Mouse (Mus musculus) hindbrain, embryonic 16.5 days (tissue): Measurements from ENCODE around the gene Dock9. TPM values are rescaled to one million over a fixed set of nuclear protein-coding genes. Genes with fewer than 3 reads are reported as not detected.

ENCODE experiments used
- ATAC-seq: fragments of 200-750 bp; cut with Nextera tagmentation; 2 replicates; pipeline ENCODE4 v1.8.0; 2017; ENCODE audit warnings: moderate TSS enrichment, moderate library complexity
- H3K27ac ChIP-seq: fragments of 300-500 bp; sonication (generic); 2 replicates; pipeline ENCODE4 v1.5.1; 2014; ENCODE audit warnings: low read depth, mild to moderate bottlenecking, control low read depth, low read length, moderate library complexity
- H3K27me3 ChIP-seq: fragments of 300-500 bp; sonication (generic); replicated peaks from 2 replicates; pipeline ENCODE4 v1.6.1; 2014; ENCODE audit warnings: low read length; ENCODE audit not compliant: control insufficient read depth, insufficient read depth
- H3K36me3 ChIP-seq: fragments of 300-500 bp; sonication (generic); 2 replicates; pipeline ENCODE4 v1.6.1; 2014; ENCODE audit warnings: mild to moderate bottlenecking, low read length, moderate library complexity, mixed read lengths; ENCODE audit not compliant: control insufficient read depth, insufficient read depth
- H3K4me1 ChIP-seq: fragments of 300-500 bp; sonication (generic); 2 replicates; pipeline ENCODE4 v1.6.1; 2014; ENCODE audit warnings: low read depth, low read length; ENCODE audit not compliant: control insufficient read depth, insufficient read depth
- H3K4me2 ChIP-seq: fragments of 300-500 bp; sonication (generic); 2 replicates; pipeline ENCODE4 v1.6.1; 2014; ENCODE audit warnings: mild to moderate bottlenecking, low read length, control low read depth, moderate library complexity
- H3K4me3 ChIP-seq: fragments of 300-500 bp; sonication (generic); 2 replicates; pipeline ENCODE4 v1.5.1; 2014; ENCODE audit warnings: mild to moderate bottlenecking, low read length, control low read depth, moderate library complexity
- H3K9ac ChIP-seq: fragments of 300-500 bp; sonication (generic); 2 replicates; pipeline ENCODE4 v1.6.1; 2014; ENCODE audit warnings: low read depth, mild to moderate bottlenecking, control low read depth, low read length, moderate library complexity
- H3K9me3 ChIP-seq: fragments of 300-500 bp; sonication (generic); 2 replicates; pipeline ENCODE4 v1.6.1; 2014; ENCODE audit warnings: mild to moderate bottlenecking, low read length, moderate library complexity; ENCODE audit not compliant: control insufficient read depth
- WGBS: fragments of 180-500 bp; shearing (Covaris S2); extraction: QIAGEN DNeasy Blood & Tissue Kit; methylation state at CpG from one replicate; pipeline ENCODE4 v1.1.7; 2014; 5-methylcytosine and 5-hydroxymethylcytosine counted together
- polyA plus RNA-seq: library from polyadenylated mRNA; unstranded; fragments of >200 nt; fragmentation: Nextera tagmentation; extraction: Ambion mirVana; gene quantifications from 2 replicates; pipeline ENCODE4 v1.2.1, GENCODE M21; 2015

The Dock9 gene
- 13.4 and 14.9 TPM in 2 replicates for polyA plus RNA-seq

DNA sequence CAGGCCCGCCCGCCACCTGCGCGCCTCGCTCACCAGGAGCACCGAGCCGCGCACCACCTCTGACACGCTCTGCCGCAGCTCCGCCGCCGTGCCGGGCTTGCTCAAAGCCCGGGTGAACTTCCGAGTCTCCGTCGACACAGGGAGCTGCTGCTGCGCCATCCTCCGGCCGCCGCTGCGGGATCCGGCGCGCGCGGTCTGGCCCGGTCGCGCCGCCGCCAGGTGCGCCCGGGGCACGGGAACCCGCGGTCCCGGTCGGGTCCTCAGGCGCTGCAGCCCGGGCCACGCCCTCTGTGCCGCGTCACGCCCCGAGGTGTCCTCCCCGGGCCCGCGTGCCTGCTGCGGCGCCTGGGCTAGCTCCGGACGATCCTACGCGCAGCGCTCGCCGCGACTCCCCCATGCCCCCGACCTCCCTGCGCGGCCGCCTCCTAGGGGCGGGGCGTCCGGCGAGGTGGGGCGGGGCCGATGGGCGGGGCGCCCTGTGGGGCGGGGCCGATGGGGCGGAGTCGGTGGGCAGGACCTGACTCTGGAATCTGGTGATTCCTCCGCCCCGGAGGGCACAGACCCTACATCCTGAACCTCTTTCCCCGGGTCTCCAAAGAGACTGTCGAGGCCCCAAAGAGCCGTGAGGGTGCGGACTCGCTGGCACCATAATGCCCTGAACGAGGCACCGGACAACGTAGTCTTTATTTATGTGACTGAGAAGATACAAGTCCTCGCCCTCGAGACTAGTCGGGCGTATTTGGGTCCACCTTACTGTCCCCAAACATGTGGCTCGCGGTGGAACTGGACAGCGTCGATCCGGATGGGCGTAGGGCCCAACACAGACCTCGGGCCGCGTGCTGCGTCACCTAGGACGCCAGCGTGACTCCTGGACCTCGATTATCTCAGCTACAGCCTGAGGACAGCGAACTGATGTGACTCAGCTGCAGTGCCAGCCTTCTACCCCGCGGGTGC, at the start of gene Dock9:
Gene Dock9 (minus strand): TSS at position 381 of the 954 bp plus-strand sequence.
- under 1% methylated on average over 79 of the region's 106 CpGs for WGBS
- Histone ChIP-seq H3K4me2 (peak within 1 kb of the TSS; percentile 63), H3K36me3 (no peaks in the 10 kb centered on the region), H3K9ac (peak within 1 kb of the TSS; percentile 78), H3K27me3 (peaks cover 6% of the 10 kb centered on the region), H3K4me3 (peak within 1 kb of the TSS; percentile 85), H3K9me3 (no peaks in the 10 kb centered on the region), H3K4me1 (peaks cover 10% of the 10 kb centered on the region), H3K27ac (peak within 1 kb of the TSS; percentile 80)
- peak; percentile 83 for ATAC-seq

DNA sequence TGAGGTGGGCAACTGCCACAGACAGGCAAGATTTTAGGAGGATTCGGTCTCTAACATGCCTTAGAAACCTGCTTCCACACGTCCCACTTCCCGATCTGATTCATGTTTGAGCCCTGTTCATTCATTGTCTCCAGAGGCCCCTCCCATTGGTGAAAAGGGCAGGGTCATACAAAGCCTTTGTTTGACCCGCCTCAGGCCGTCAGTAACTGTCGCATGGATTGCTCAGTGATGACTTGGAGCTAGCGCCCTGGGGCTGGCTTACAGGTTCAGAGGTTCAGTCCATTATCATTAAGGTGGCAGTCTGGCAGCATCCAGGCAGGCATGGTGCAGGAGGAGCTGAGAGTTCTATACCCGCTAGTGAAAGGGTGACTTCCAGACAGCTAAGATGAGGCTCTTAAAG, 46.8 kb upstream of the Dock9 start:
- H3K4me3 ChIP-seq = no peak overlapping the region
- H3K27ac ChIP-seq = no peak overlapping the region
- no peak for ATAC-seq
- H3K4me2 ChIP-seq = no peak overlapping the region
- no peak overlapping the region for H3K9ac ChIP-seq
- no peaks in the 10 kb centered on the region for H3K4me1 ChIP-seq
- no peaks in the 10 kb centered on the region for H3K9me3 ChIP-seq
- 40% methylated on average over 8 of the region's 8 CpGs for WGBS
- H3K27me3 ChIP-seq = no peaks in the 10 kb centered on the region
- H3K36me3 ChIP-seq = no peaks in the 10 kb centered on the region

- no peak overlapping the region for H3K4me3 ChIP-seq
- H3K9ac ChIP-seq = no peak overlapping the region
- no peak overlapping the region for H3K4me2 ChIP-seq
- peaks cover 7% of the 10 kb centered on the region for H3K9me3 ChIP-seq
- no peaks in the 10 kb centered on the region for H3K36me3 ChIP-seq
- no peak overlapping the region for H3K27ac ChIP-seq
- H3K27me3 ChIP-seq = no peaks in the 10 kb centered on the region
- 90% methylated on average over 8 of the region's 8 CpGs for WGBS
- no peaks in the 10 kb centered on the region for H3K4me1 ChIP-seq
- no peak for ATAC-seq
These were observed 42.6 kb upstream of the Dock9 start for GRCm38 (mm10) chr14:121840217-121840616.

- Histone ChIP-seq H3K27me3 (no peaks in the 10 kb centered on the region), H3K9ac (no peak overlapping the region), H3K36me3 (no peaks in the 10 kb centered on the region), H3K4me1 (no peaks in the 10 kb centered on the region), H3K9me3 (peaks cover 7% of the 10 kb centered on the region), H3K4me3 (no peak overlapping the region), H3K27ac (no peak overlapping the region), H3K4me2 (no peak overlapping the region)
- no peak for ATAC-seq
- 94% methylated on average over 4 of the region's 4 CpGs for WGBS
These were observed 40.5 kb upstream of the Dock9 start for GRCm38 (mm10) chr14:121838161-121838560.

DNA sequence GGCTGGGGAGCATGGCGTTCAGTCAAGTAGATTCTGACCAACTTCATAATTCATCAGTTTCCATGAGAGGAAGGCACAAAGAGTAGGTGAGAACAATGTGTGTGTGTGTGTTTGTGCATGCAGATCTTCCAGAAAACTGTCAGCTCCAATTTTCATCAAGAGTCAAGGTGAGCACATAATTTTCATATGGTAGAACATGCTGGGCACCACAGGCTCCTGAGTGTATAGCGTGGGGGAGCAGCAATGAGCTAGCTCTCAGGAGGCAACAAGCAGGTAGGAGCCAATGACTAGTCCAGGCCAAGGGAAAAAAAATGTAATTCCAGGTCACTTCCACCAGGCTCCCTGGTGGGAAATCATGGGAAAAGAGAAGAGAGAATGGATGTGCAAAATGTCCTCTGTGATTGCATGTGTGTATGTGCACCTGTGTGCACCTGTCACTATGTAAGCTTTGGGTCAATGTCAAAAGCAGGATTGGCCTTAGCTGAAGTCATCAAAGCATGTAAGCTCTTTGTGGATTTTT, 35.4 kb upstream of the Dock9 start:
- WGBS = 85% methylated on average over 2 of the region's 2 CpGs

DNA sequence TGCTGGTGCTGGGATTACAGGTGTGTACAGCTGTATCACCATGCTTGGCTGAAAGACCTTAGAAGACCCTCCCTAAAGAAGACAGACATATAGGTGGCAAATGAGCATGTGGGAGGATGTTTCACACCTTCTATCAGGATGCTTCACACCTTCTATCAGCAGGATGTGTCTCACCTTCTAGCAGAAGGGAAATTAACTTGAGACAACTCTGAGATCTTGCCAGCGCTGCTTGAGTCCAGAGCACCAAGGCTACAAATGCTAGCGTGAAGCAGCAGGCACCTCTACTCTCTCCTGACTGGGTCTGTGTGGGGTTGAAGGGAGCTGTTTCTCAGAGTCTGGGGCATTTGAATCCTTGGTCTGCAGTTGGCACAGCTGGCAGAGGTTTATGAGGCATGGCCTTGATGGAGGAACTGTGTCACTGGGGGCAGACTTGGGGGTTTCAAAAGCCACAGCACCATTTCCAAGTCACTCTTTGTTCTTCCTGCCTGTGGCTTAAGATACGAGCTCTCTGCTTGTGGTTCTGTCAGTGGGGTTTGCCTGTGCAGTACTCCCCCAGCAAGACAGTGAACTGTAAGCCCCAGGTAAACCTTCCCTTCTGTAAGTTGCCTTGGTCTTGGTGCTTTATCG, 32.3 kb upstream of the Dock9 start:
- no peak overlapping the region for H3K9ac ChIP-seq
- H3K36me3 ChIP-seq = no peaks in the 10 kb centered on the region
- ATAC-seq = no peak
- H3K27me3 ChIP-seq = no peaks in the 10 kb centered on the region
- no peak overlapping the region for H3K4me3 ChIP-seq
- H3K4me2 ChIP-seq = no peak overlapping the region
- no peaks in the 10 kb centered on the region for H3K4me1 ChIP-seq
- peaks cover 2% of the 10 kb centered on the region for H3K9me3 ChIP-seq
- no peak overlapping the region for H3K27ac ChIP-seq
- WGBS = 94% methylated on average over 4 of the region's 4 CpGs

More for the DNA sequence above, 35.4 kb upstream of the Dock9 start:
- Histone ChIP-seq H3K27me3 (no peaks in the 10 kb centered on the region), H3K4me1 (no peaks in the 10 kb centered on the region), H3K9ac (no peak overlapping the region), H3K27ac (no peak overlapping the region), H3K4me3 (no peak overlapping the region), H3K9me3 (peaks cover 3% of the 10 kb centered on the region), H3K36me3 (no peaks in the 10 kb centered on the region), H3K4me2 (no peak overlapping the region)
- no peak for ATAC-seq

DNA sequence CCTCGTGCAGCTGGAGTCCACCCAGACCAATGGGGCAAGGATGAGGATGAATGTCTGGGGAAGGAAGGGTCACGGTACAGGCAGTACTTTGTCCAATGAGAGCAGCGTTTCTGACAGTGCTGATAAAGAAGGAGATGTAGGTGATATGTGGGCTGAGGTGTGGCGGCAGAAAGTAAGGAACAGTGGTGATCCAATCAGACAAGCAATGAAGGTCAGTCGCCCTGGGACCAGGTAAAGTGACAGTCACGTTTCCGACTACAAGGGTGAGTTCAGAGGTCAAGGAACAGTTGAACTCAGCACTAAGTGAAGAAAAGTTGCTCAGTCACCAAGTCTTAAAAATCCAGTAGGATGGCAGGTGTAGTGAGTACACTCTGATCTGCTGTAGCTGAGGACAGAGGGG, 29.5 kb upstream of the Dock9 start:
- Histone ChIP-seq H3K4me3 (no peak overlapping the region), H3K9ac (no peak overlapping the region), H3K36me3 (no peaks in the 10 kb centered on the region), H3K4me1 (no peaks in the 10 kb centered on the region), H3K9me3 (peaks cover 2% of the 10 kb centered on the region), H3K27me3 (no peaks in the 10 kb centered on the region), H3K27ac (no peak overlapping the region), H3K4me2 (no peak overlapping the region)
- WGBS = 91% methylated on average over 7 of the region's 7 CpGs
- ATAC-seq = no peak

- H3K36me3 ChIP-seq = no peaks in the 10 kb centered on the region
- H3K4me2 ChIP-seq = no peak overlapping the region
- no peak overlapping the region for H3K9ac ChIP-seq
- ATAC-seq = no peak
- peaks cover 2% of the 10 kb centered on the region for H3K9me3 ChIP-seq
- H3K27ac ChIP-seq = no peak overlapping the region
- 74% methylated on average over 10 of the region's 10 CpGs for WGBS
- H3K4me3 ChIP-seq = no peak overlapping the region
- no peaks in the 10 kb centered on the region for H3K27me3 ChIP-seq
- H3K4me1 ChIP-seq = no peaks in the 10 kb centered on the region
These were observed 28.1 kb upstream of the Dock9 start for GRCm38 (mm10) chr14:121825521-121826445.
